Mouse (Mus musculus) E14TG2a.4 (cell line): ENCODE results near the gene Tmem220.

Source experiments
- CTCF ChIP-seq: conservative IDR thresholded peaks from 2 replicates; pipeline ENCODE4 v1.5.1; 2014; ENCODE audit warnings: low read length
- NANOG ChIP-seq: IDR thresholded peaks from 2 replicates; pipeline ENCODE4 v1.6.1; 2014; ENCODE audit warnings: borderline replicate concordance, low read length, mixed read lengths

DNA sequence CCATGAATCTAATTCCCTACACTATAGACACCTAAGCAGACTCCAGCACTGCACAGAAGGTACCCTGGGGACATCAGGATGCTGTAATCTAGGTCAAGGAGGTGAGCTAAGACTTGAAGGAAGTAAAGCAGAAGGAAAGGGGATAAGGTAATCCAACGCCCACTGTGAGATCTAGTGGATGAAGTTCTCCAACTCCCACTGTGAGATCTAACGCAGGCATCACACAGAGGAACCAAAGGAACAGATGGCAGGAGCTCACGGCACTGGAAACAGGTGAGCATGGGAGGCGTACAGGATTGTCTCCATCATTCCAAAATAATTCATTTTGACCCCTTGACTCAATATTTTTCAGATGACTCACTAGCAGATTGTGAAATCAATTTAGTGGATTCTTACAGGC, 28.5 kb upstream of the Tmem220 start:
- no peak for TF ChIP-seq NANOG
- no peak for TF ChIP-seq CTCF
